ENCODE assay signal across 21 mouse cellular contexts in the genomic region with DNA sequence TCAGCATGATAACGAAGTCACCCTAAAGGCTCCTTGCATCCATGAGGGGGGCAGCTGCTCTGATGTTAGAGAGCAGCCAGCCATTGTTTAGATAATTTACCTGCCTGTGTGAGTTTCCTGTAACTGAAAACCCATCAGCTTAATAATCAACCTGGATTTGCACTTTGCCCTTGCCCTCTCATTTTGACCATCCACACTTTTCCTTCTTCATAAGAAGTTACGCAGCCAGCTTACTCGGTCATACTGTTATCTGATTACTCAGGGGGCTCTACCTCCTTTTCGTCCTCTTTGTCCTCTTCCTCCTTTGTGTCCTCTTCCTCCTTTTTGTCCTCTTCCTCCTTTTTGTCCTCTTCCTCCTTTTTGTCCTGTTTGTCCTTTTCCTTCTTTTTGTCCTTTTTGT. TPM values are rescaled to one million over a fixed set of nuclear protein-coding genes. Genes with fewer than 3 reads are reported as not detected.
DNase-seq lines count a peak whose midpoint lies in the region; ATAC-seq and TF ChIP-seq lines count a peak whose summit lies in the region.
"Had no signal": no experiment of that assay in that cellular context is flagged by ENCODE, and none has a peak within 500 bp of the region (broad histone marks: within the 10 kb centered on the region; RNA-seq: fewer than 3 reads in every experiment).

No protein-coding gene starts in this region.

- H3K9me3 ChIP-seq in midbrain, embryonic 11.5 days (ENCODE audit: control insufficient read depth, low read length), result no peaks in the 10 kb centered on the region
- H3K9me3 ChIP-seq in midbrain, postnatal 0 days (ENCODE audit: low read length), result no peaks in the 10 kb centered on the region
- H3K9me3 ChIP-seq in kidney, embryonic 14.5 days (ENCODE audit: control insufficient read depth, low read length), result no peaks in the 10 kb centered on the region
- no peaks in the 10 kb centered on the region for H3K9me3 ChIP-seq in heart, embryonic 11.5 days (replicated peaks; ENCODE audit: control insufficient read depth, low read length)
- H3K9me3 ChIP-seq: embryonic facial prominence, embryonic 10.5 days; forebrain, embryonic 15.5 days; heart, embryonic 15.5 days; limb, embryonic 12.5 days; midbrain, embryonic 15.5 days had no signal

- no peak overlapping the region for H3K9ac ChIP-seq in midbrain, embryonic 11.5 days (ENCODE audit: low read length)
- H3K9ac ChIP-seq in midbrain, postnatal 0 days (replicated peaks; ENCODE audit: low read length, poor library complexity, severe bottlenecking), result no peak overlapping the region
- no peak overlapping the region for H3K9ac ChIP-seq in kidney, embryonic 14.5 days (ENCODE audit: low read depth, low read length)
- no peak overlapping the region for H3K9ac ChIP-seq in heart, embryonic 11.5 days (ENCODE audit: low read depth, low read length)
- H3K9ac ChIP-seq: forebrain, embryonic 15.5 days; heart, embryonic 15.5 days; limb, embryonic 12.5 days; midbrain, embryonic 15.5 days had no signal

- no peak overlapping the region for H3K4me3 ChIP-seq in midbrain, embryonic 11.5 days (ENCODE audit: low read depth, low read length)
- no peak overlapping the region for H3K4me3 ChIP-seq in midbrain, postnatal 0 days (ENCODE audit: low read depth, low read length)
- H3K4me3 ChIP-seq in kidney, embryonic 14.5 days (ENCODE audit: low read length), result no peak overlapping the region
- H3K4me3 ChIP-seq in heart, embryonic 11.5 days (ENCODE audit: low read depth, low read length), result no peak overlapping the region
- H3K4me3 ChIP-seq: embryonic facial prominence, embryonic 10.5 days; erythroblast, embryonic 14.5 days; forebrain, embryonic 15.5 days; heart, embryonic 15.5 days; limb, embryonic 12.5 days; midbrain, embryonic 15.5 days had no signal

- no peaks in the 10 kb centered on the region for H3K36me3 ChIP-seq in midbrain, embryonic 11.5 days (ENCODE audit: control insufficient read depth, insufficient read depth, low read length)
- no peaks in the 10 kb centered on the region for H3K36me3 ChIP-seq in midbrain, postnatal 0 days (ENCODE audit: insufficient read depth, low read length)
- no peaks in the 10 kb centered on the region for H3K36me3 ChIP-seq in kidney, embryonic 14.5 days (ENCODE audit: control insufficient read depth, insufficient read depth, low read length)
- no peaks in the 10 kb centered on the region for H3K36me3 ChIP-seq in heart, embryonic 11.5 days (ENCODE audit: control insufficient read depth, insufficient read depth, low read length)
- H3K36me3 ChIP-seq: embryonic facial prominence, embryonic 10.5 days; forebrain, embryonic 15.5 days; heart, embryonic 15.5 days; limb, embryonic 12.5 days; midbrain, embryonic 15.5 days had no signal

- peak; percentile 69 for DNase-seq in midbrain, embryonic 11.5 days (ENCODE audit: low spot score, missing footprints)
- no peak for DNase-seq in midbrain, postnatal 0 days (ENCODE audit: low spot score)
- DNase-seq in kidney, postnatal 4 days, result peak; percentile 9 to 24
- DNase-seq in ovary, postnatal 14 days (ENCODE audit: low spot score), result no peak
- DNase-seq: adrenal gland, adult 8-10 months; cerebellum, adult 18-20 months; cerebellum, postnatal 36 days; heart, adult 18-20 months; right cerebral cortex, adult 18-20 months; thymus, postnatal 14 days had no signal

- 45% methylated on average over 4 of the region's 4 CpGs for WGBS in midbrain, embryonic 11.5 days
- WGBS in midbrain, postnatal 0 days, result 55% methylated on average over 4 of the region's 4 CpGs
- 50% methylated on average over 4 of the region's 4 CpGs for WGBS in kidney, embryonic 14.5 days
- 56% methylated on average over 4 of the region's 4 CpGs for WGBS in heart, embryonic 11.5 days (ENCODE audit: insufficient replicate concordance)

- no peak for ATAC-seq in midbrain, embryonic 11.5 days (ENCODE audit: low FRiP score)
- no peak for ATAC-seq in midbrain, postnatal 0 days (ENCODE audit: low FRiP score)
- no peak for ATAC-seq in kidney, embryonic 14.5 days (ENCODE audit: low FRiP score, low TSS enrichment)
- no peak for ATAC-seq in erythroblast, adult 5-6 weeks (replicated peaks; ENCODE audit: low FRiP score, poor library complexity, severe bottlenecking)
- ATAC-seq in heart, embryonic 11.5 days (replicated peaks; ENCODE audit: insufficient number of reproducible peaks, low FRiP score, low TSS enrichment), result no peak
- ATAC-seq: forebrain, embryonic 15.5 days; hindbrain, postnatal 0 days; midbrain, embryonic 15.5 days had no signal

- H3K4me1 ChIP-seq in midbrain, embryonic 11.5 days (ENCODE audit: control insufficient read depth, insufficient read depth, low read length), result no peaks in the 10 kb centered on the region
- H3K4me1 ChIP-seq in midbrain, postnatal 0 days (ENCODE audit: insufficient read depth, low read length), result no peaks in the 10 kb centered on the region
- H3K4me1 ChIP-seq in kidney, embryonic 14.5 days (ENCODE audit: control insufficient read depth, insufficient read depth, low read length), result 0 out of 2 replicates have a peak, but pooled peaks cover 2% of the 10 kb centered on the region
- peaks cover 18% of the 10 kb centered on the region for H3K4me1 ChIP-seq in heart, embryonic 11.5 days (ENCODE audit: control insufficient read depth, insufficient read depth, low read length)
- H3K4me1 ChIP-seq: midbrain, embryonic 15.5 days had no signal

- H3K27me3 ChIP-seq in midbrain, embryonic 11.5 days (ENCODE audit: control insufficient read depth, insufficient read depth, low read length), result peaks cover 6% of the 10 kb centered on the region; the same call in 1 of the 2 replicates
- H3K27me3 ChIP-seq in midbrain, postnatal 0 days (ENCODE audit: insufficient read depth, low read length), result peaks cover 7% of the 10 kb centered on the region; the same call in 1 of the 2 replicates
- H3K27me3 ChIP-seq in kidney, embryonic 14.5 days (ENCODE audit: control insufficient read depth, insufficient read depth, low read length), result no peaks in the 10 kb centered on the region
- H3K27me3 ChIP-seq in heart, embryonic 11.5 days (ENCODE audit: control insufficient read depth, insufficient read depth, low read length), result no peaks in the 10 kb centered on the region
- H3K27me3 ChIP-seq: CH12.LX; forebrain, embryonic 15.5 days; heart, embryonic 15.5 days; limb, embryonic 12.5 days had no signal

- H3K4me2 ChIP-seq in midbrain, embryonic 11.5 days, result no peak overlapping the region
- H3K4me2 ChIP-seq in midbrain, postnatal 0 days (ENCODE audit: low read depth, low read length, poor library complexity, severe bottlenecking), result no peak overlapping the region
- H3K4me2 ChIP-seq in kidney, embryonic 14.5 days (replicated peaks; ENCODE audit: low read depth, low read length), result no peak overlapping the region; the same call in 1 of the 2 replicates
- no peak overlapping the region for H3K4me2 ChIP-seq in heart, embryonic 11.5 days
- H3K4me2 ChIP-seq: forebrain, embryonic 15.5 days; heart, embryonic 15.5 days; limb, embryonic 12.5 days; midbrain, embryonic 15.5 days had no signal

- no peak overlapping the region for H3K27ac ChIP-seq in midbrain, embryonic 11.5 days (ENCODE audit: low read depth, low read length)
- H3K27ac ChIP-seq in midbrain, postnatal 0 days (ENCODE audit: low read depth, low read length), result no peak overlapping the region
- H3K27ac ChIP-seq in kidney, embryonic 14.5 days (ENCODE audit: low read depth, low read length), result 0 out of 2 replicates have a peak overlapping the region, but pooled peaks have one; percentile 38
- H3K27ac ChIP-seq in heart, embryonic 11.5 days (ENCODE audit: low read depth, low read length), result no peak overlapping the region
- H3K27ac ChIP-seq: embryonic facial prominence, embryonic 10.5 days; forebrain, embryonic 15.5 days; heart, embryonic 15.5 days; hindbrain, postnatal 0 days; limb, embryonic 12.5 days; midbrain, embryonic 15.5 days had no signal

- no peak for TF ChIP-seq CTCF in midbrain, postnatal 0 days (IDR thresholded peaks at IDR 0.05)

RNA-seq across cellular contexts. Expression of a gene that starts 10.9 kb away (rescaled TPM):
- polyA plus RNA-seq in midbrain, embryonic 11.5 days (2014; fragmentation: Nextera tagmentation; extraction: Ambion mirVana), result 0.18 and 0.25 TPM in 2 replicates
- 0.44 and 1.3 TPM in 2 replicates for total RNA-seq in midbrain, postnatal 0 days (2014; rRNA removed)
- 0.51 and 0.65 TPM in 2 replicates for polyA plus RNA-seq in midbrain, postnatal 0 days (2015; fragmentation: Nextera tagmentation; extraction: Ambion mirVana)
- polyA plus RNA-seq in kidney, embryonic 14.5 days (2014; fragmentation: Nextera tagmentation; extraction: Ambion mirVana), result 0.24 and 0.29 TPM in 2 replicates
- total RNA-seq in erythroblast, adult 5-6 weeks (2015; ENCODE audit: low replicate concordance), result not detected in 2 replicates
- 1.3 and 1.8 TPM in 2 replicates for total RNA-seq in erythroblast, adult 5-6 weeks (2017; ENCODE audit: low replicate concordance)
- 0.42 and 0.52 TPM in 2 replicates for polyA plus RNA-seq in heart, embryonic 11.5 days (2014; fragmentation: Nextera tagmentation; extraction: Ambion mirVana)
- polyA plus RNA-seq: erythroblast, embryonic 14.5 days had no signal

RNA-seq across cellular contexts. Expression of a gene that starts 16.5 kb away (rescaled TPM):
- polyA plus RNA-seq in midbrain, embryonic 11.5 days (2014; fragmentation: Nextera tagmentation; extraction: Ambion mirVana), result 13.0 and 13.2 TPM in 2 replicates
- total RNA-seq in midbrain, postnatal 0 days (2014; rRNA removed), result 43.2 and 49.1 TPM in 2 replicates
- polyA plus RNA-seq in midbrain, postnatal 0 days (2015; fragmentation: Nextera tagmentation; extraction: Ambion mirVana), result 12.1 and 14.5 TPM in 2 replicates
- polyA plus RNA-seq in kidney, embryonic 14.5 days (2014; fragmentation: Nextera tagmentation; extraction: Ambion mirVana), result 5.8 and 10.2 TPM in 2 replicates
- total RNA-seq in erythroblast, adult 5-6 weeks (2015; ENCODE audit: low replicate concordance), result 10.8 and 16.7 TPM in 2 replicates
- total RNA-seq in erythroblast, adult 5-6 weeks (2017; ENCODE audit: low replicate concordance), result 10.9 and 20.6 TPM in 2 replicates
- polyA plus RNA-seq in heart, embryonic 11.5 days (2014; fragmentation: Nextera tagmentation; extraction: Ambion mirVana), result 22.8 and 25.7 TPM in 2 replicates

Comparison
In these comparisons a context has a peak if more than half of its experiments do, and no peak if none do; other contexts are left out.
1. DNase-seq: peak in midbrain, embryonic 11.5 days (single experiment) and kidney, postnatal 4 days (2 of 2); none in midbrain, postnatal 0 days (single experiment) and ovary, postnatal 14 days (single experiment).